ENCODE assay signal across 11 mouse cellular contexts in the genomic region with DNA sequence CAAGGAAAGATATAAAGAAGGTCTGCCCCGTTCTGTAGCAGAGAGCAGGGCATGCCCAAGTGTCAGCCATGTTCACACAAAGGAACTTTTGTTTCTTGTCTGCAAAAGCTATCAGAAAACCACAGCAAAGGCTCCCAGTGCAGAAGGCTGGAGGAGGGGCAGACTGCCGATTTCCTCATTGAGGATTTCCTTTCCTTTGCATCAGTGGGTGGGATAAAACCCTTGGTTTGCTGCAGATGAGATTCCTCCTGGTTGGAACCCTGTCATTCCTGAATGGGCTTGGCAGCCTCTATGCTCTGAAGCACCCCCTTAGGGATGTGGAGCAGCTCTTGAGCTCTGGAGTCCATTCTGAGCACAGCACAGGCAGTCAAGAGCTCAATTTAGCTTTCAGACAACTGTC.
DNase-seq lines count a peak whose midpoint lies in the region; ATAC-seq and TF ChIP-seq lines count a peak whose summit lies in the region.
"Had no signal": no experiment of that assay in that cellular context is flagged by ENCODE, and none has a peak within 500 bp of the region (broad histone marks: within the 10 kb centered on the region; RNA-seq: fewer than 3 reads in every experiment).

No protein-coding gene starts in this region.

- H3K36me3 ChIP-seq in midbrain, embryonic 13.5 days: no peaks in the 10 kb centered on the region
- H3K36me3 ChIP-seq in midbrain, embryonic 11.5 days (ENCODE audit: control insufficient read depth, insufficient read depth, low read length): no peaks in the 10 kb centered on the region
- H3K36me3 ChIP-seq in hindbrain, embryonic 11.5 days (ENCODE audit: control insufficient read depth, insufficient read depth, low read length): no peaks in the 10 kb centered on the region
- H3K36me3 ChIP-seq in limb, embryonic 13.5 days: no peaks in the 10 kb centered on the region
- no peaks in the 10 kb centered on the region for H3K36me3 ChIP-seq in midbrain, postnatal 0 days (ENCODE audit: insufficient read depth, low read length)

- no peaks in the 10 kb centered on the region for H3K27me3 ChIP-seq in midbrain, embryonic 13.5 days
- no peaks in the 10 kb centered on the region for H3K27me3 ChIP-seq in midbrain, embryonic 11.5 days (ENCODE audit: control insufficient read depth, insufficient read depth, low read length)
- no peaks in the 10 kb centered on the region for H3K27me3 ChIP-seq in hindbrain, embryonic 11.5 days (ENCODE audit: control insufficient read depth, insufficient read depth, low read length)
- H3K27me3 ChIP-seq in limb, embryonic 13.5 days: 0 out of 2 replicates have a peak, but pooled peaks cover 4% of the 10 kb centered on the region
- no peaks in the 10 kb centered on the region for H3K27me3 ChIP-seq in midbrain, postnatal 0 days (ENCODE audit: insufficient read depth, low read length)
- H3K27me3 ChIP-seq: CH12.LX; megakaryocyte, embryonic 14.5 days had no signal

- no peak overlapping the region for H3K9ac ChIP-seq in midbrain, embryonic 13.5 days (replicated peaks)
- H3K9ac ChIP-seq in midbrain, embryonic 11.5 days (ENCODE audit: low read length): no peak overlapping the region
- no peak overlapping the region for H3K9ac ChIP-seq in hindbrain, embryonic 11.5 days (ENCODE audit: low read depth, low read length)
- no peak overlapping the region for H3K9ac ChIP-seq in limb, embryonic 13.5 days
- H3K9ac ChIP-seq in midbrain, postnatal 0 days (replicated peaks; ENCODE audit: low read length, poor library complexity, severe bottlenecking): no peak overlapping the region

- no peak overlapping the region for H3K27ac ChIP-seq in midbrain, embryonic 13.5 days
- H3K27ac ChIP-seq in midbrain, embryonic 11.5 days (ENCODE audit: low read depth, low read length): no peak overlapping the region
- H3K27ac ChIP-seq in hindbrain, embryonic 11.5 days (ENCODE audit: low read depth, low read length): no peak overlapping the region
- no peak overlapping the region for H3K27ac ChIP-seq in limb, embryonic 13.5 days
- no peak overlapping the region for H3K27ac ChIP-seq in midbrain, postnatal 0 days (ENCODE audit: low read depth, low read length)

- H3K4me1 ChIP-seq in midbrain, embryonic 13.5 days (replicated peaks): peaks cover 7% of the 10 kb centered on the region
- no peaks in the 10 kb centered on the region for H3K4me1 ChIP-seq in midbrain, embryonic 11.5 days (ENCODE audit: control insufficient read depth, insufficient read depth, low read length)
- no peaks in the 10 kb centered on the region for H3K4me1 ChIP-seq in hindbrain, embryonic 11.5 days (replicated peaks; ENCODE audit: control insufficient read depth, insufficient read depth, low read length)
- H3K4me1 ChIP-seq in limb, embryonic 13.5 days: peaks cover 11% of the 10 kb centered on the region
- peaks cover 4% of the 10 kb centered on the region; the same call in 1 of the 2 replicates for H3K4me1 ChIP-seq in midbrain, postnatal 0 days (ENCODE audit: insufficient read depth, low read length)
- H3K4me1 ChIP-seq: megakaryocyte, embryonic 14.5 days had no signal

- DNase-seq in midbrain, embryonic 11.5 days (ENCODE audit: low spot score, missing footprints): no peak
- DNase-seq in hindbrain, embryonic 11.5 days (ENCODE audit: low spot score): peak; percentile 16
- peak; percentile 24 for DNase-seq in midbrain, postnatal 0 days (ENCODE audit: low spot score)
- no peak for DNase-seq in urinary bladder, postnatal 25 days (ENCODE audit: low spot score)
- no peak for DNase-seq in heart, adult 18-20 months
- DNase-seq: cerebellum, adult 9-11 months had no signal

- ATAC-seq in midbrain, embryonic 13.5 days: 0 out of 2 replicates have a peak, but pooled peaks have one; percentile 17
- no peak for ATAC-seq in midbrain, embryonic 11.5 days (ENCODE audit: low FRiP score)
- ATAC-seq in hindbrain, embryonic 11.5 days (ENCODE audit: low FRiP score): 0 out of 2 replicates have a peak, but pooled peaks have one; percentile 40
- ATAC-seq in limb, embryonic 13.5 days (ENCODE audit: low FRiP score, low read depth): no peak
- no peak for ATAC-seq in midbrain, postnatal 0 days (ENCODE audit: low FRiP score)
- no peak for ATAC-seq in activated CD4-positive, CD25-positive, alpha-beta regulatory T cell, adult 4 months

- TF ChIP-seq CTCF in midbrain, postnatal 0 days (IDR thresholded peaks at IDR 0.05): no peak

- H3K4me3 ChIP-seq in midbrain, embryonic 13.5 days (replicated peaks): no peak overlapping the region
- H3K4me3 ChIP-seq in midbrain, embryonic 11.5 days (ENCODE audit: low read depth, low read length): no peak overlapping the region
- no peak overlapping the region for H3K4me3 ChIP-seq in hindbrain, embryonic 11.5 days (ENCODE audit: low read depth, low read length)
- H3K4me3 ChIP-seq in limb, embryonic 13.5 days: no peak overlapping the region
- no peak overlapping the region for H3K4me3 ChIP-seq in midbrain, postnatal 0 days (ENCODE audit: low read depth, low read length)
- H3K4me3 ChIP-seq: megakaryocyte, embryonic 14.5 days had no signal

- whole genome bisulfite sequencing in midbrain, embryonic 13.5 days: 24% methylated on average over 2 of the region's 2 CpGs
- WGBS in midbrain, embryonic 11.5 days: 24% methylated on average over 2 of the region's 2 CpGs
- WGBS in hindbrain, embryonic 11.5 days: 26% methylated on average over 2 of the region's 2 CpGs
- WGBS in limb, embryonic 13.5 days: 29% methylated on average over 2 of the region's 2 CpGs
- WGBS in midbrain, postnatal 0 days: 15% methylated on average over 2 of the region's 2 CpGs

- no peaks in the 10 kb centered on the region for H3K9me3 ChIP-seq in midbrain, embryonic 13.5 days
- H3K9me3 ChIP-seq in midbrain, embryonic 11.5 days (ENCODE audit: control insufficient read depth, low read length): no peaks in the 10 kb centered on the region
- H3K9me3 ChIP-seq in hindbrain, embryonic 11.5 days (ENCODE audit: control insufficient read depth, low read length): no peaks in the 10 kb centered on the region
- no peaks in the 10 kb centered on the region for H3K9me3 ChIP-seq in limb, embryonic 13.5 days
- no peaks in the 10 kb centered on the region for H3K9me3 ChIP-seq in midbrain, postnatal 0 days (ENCODE audit: low read length)

- H3K4me2 ChIP-seq in midbrain, embryonic 13.5 days (replicated peaks): no peak overlapping the region
- H3K4me2 ChIP-seq in midbrain, embryonic 11.5 days: no peak overlapping the region
- no peak overlapping the region for H3K4me2 ChIP-seq in hindbrain, embryonic 11.5 days (replicated peaks; ENCODE audit: low read depth, low read length)
- H3K4me2 ChIP-seq in limb, embryonic 13.5 days (replicated peaks): peak overlapping the region; percentile 39
- H3K4me2 ChIP-seq in midbrain, postnatal 0 days (ENCODE audit: low read depth, low read length, poor library complexity, severe bottlenecking): no peak overlapping the region

Comparison
In these comparisons a context has a peak if more than half of its experiments do, and no peak if none do; other contexts are left out.
1. ATAC-seq: peak in midbrain, embryonic 13.5 days (single experiment) and hindbrain, embryonic 11.5 days (single experiment); none in midbrain, embryonic 11.5 days (single experiment), limb, embryonic 13.5 days (single experiment), midbrain, postnatal 0 days (single experiment) and activated CD4-positive, CD25-positive, alpha-beta regulatory T cell, adult 4 months (single experiment).
2. DNase-seq: peak in hindbrain, embryonic 11.5 days (single experiment) and midbrain, postnatal 0 days (single experiment); none in midbrain, embryonic 11.5 days (single experiment), urinary bladder, postnatal 25 days (single experiment) and heart, adult 18-20 months (0 of 2).